Mouse (Mus musculus): ENCODE measurements around the gene C9orf72.

GRCm38 (mm10) chr4:35150706-35151105 lies 75.3 kb downstream of the C9orf72 start:
- TF ChIP-seq TAL1 (IDR thresholded peaks at IDR 0.05; ENCODE audit: low read length): no peak
- no peak for TF ChIP-seq GATA1 (IDR thresholded peaks at IDR 0.05; ENCODE audit: low read length)

Measured in erythroblast, embryonic 14.5 days (primary cell).